17 mouse cellular contexts compared by ENCODE assay signal in the genomic region with DNA sequence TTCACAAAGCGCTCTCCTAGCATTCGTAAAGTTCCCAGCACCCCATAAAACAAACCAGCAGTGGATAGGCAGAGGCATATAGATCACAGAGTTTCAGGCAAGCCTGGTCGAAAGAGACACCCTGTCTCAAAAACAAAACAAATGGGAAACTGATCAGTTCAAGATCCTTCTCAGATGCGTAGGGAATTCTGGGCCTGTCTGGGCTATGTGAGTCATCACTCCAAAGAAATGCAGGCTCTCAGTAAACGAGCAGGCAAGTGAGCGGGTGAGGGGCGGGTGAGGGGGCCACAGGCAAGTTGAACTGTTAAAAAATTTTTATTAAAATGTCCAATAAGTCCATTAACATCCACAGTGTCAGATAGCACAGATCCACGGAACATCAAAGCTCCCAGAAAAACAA. TPM values are rescaled to one million over a fixed set of nuclear protein-coding genes. Genes with fewer than 3 reads are reported as not detected.
"Had no signal": no experiment of that assay in that cellular context is flagged by ENCODE, and none has a peak within 500 bp of the region (broad histone marks: within the 10 kb centered on the region; RNA-seq: fewer than 3 reads in every experiment).

No protein-coding gene starts in this region.

- DNase-seq: kidney, adult 11 months; kidney, adult 9 months; kidney, postnatal 36 days; liver, embryonic 13.5 days; liver, postnatal 0 days; lung, postnatal 14 days; right cerebral cortex, postnatal 4 days; spleen, adult 18-20 months; thymus, adult 18-20 months; thymus, postnatal 14 days had no signal

- H3K27ac ChIP-seq: kidney, postnatal 0 days; limb, embryonic 15.5 days; liver, embryonic 13.5 days; lung, embryonic 15.5 days; macrophage had no signal

- H3K9me3 ChIP-seq: limb, embryonic 15.5 days; liver, embryonic 13.5 days; lung, embryonic 15.5 days; megakaryocyte, embryonic 14.5 days had no signal

- H3K4me2 ChIP-seq: limb, embryonic 15.5 days; liver, embryonic 13.5 days; lung, embryonic 15.5 days; midbrain, embryonic 11.5 days had no signal

- H3K4me3 ChIP-seq: limb, embryonic 15.5 days; liver, embryonic 13.5 days; lung, embryonic 15.5 days; megakaryocyte, embryonic 14.5 days had no signal

- H3K9ac ChIP-seq: limb, embryonic 15.5 days; liver, embryonic 13.5 days; liver, postnatal 0 days; lung, embryonic 15.5 days had no signal

- H3K36me3 ChIP-seq: limb, embryonic 15.5 days; liver, embryonic 13.5 days; lung, embryonic 15.5 days had no signal

- ATAC-seq: liver, postnatal 0 days had no signal

RNA-seq across cellular contexts. Expression of gene Hapln4, which starts 9.5 kb away (rescaled TPM):
- polyA plus RNA-seq: kidney, postnatal 0 days; lung, embryonic 15.5 days; stomach, embryonic 14.5 days had no signal

RNA-seq across cellular contexts. Expression of gene Ncan, which starts 27.9 kb away (rescaled TPM):
- polyA plus RNA-seq: liver, postnatal 0 days; macrophage had no signal
